Mouse (Mus musculus): ENCODE results near the gene Trmt5. TPM values are rescaled to one million over a fixed set of nuclear protein-coding genes. Genes with fewer than 3 reads are reported as not detected.

Trmt5 gene
- total RNA-seq (2023), result 10 to 100 TPM in 1 of 2 experiments, 1 to 10 TPM in 1; 6.3 to 14.3 TPM

GRCm38 (mm10) chr12:73286287-73287092 is at the start of gene Trmt5, which contains the start of gene Slc38a6:
Trmt5 (minus strand) TSS chr12:73286710.
Slc38a6 (plus strand) TSS chr12:73286779.

Other genes starting within 250 kb of the Trmt5 start
- not detected for gene Six1, start 232.8 kb downstream of the Trmt5 start, total RNA-seq (2023)
- not detected for gene Six4, start 173.3 kb downstream of the Trmt5 start, total RNA-seq (2023)
- gene Mnat1, start 163.0 kb downstream of the Trmt5 start, total RNA-seq (2023), result 10 to 100 TPM; 11.9 to 13.0 TPM
- 10 to 100 TPM; 16.7 to 22.5 TPM for gene Slc38a6, start 69 bp upstream of the Trmt5 start, total RNA-seq (2023)

Data from monocyte, adult 59 days (primary cell).